Mouse (Mus musculus): Measurements from ENCODE around the gene Gde1. TPM values are rescaled to one million over a fixed set of nuclear protein-coding genes. Genes with fewer than 3 reads are reported as not detected.

The Gde1 gene
- polyA plus RNA-seq (2016; fragmentation: Nextera tagmentation; extraction: Ambion mirVana), result 62.8 and 64.9 TPM in 2 replicates

DNA sequence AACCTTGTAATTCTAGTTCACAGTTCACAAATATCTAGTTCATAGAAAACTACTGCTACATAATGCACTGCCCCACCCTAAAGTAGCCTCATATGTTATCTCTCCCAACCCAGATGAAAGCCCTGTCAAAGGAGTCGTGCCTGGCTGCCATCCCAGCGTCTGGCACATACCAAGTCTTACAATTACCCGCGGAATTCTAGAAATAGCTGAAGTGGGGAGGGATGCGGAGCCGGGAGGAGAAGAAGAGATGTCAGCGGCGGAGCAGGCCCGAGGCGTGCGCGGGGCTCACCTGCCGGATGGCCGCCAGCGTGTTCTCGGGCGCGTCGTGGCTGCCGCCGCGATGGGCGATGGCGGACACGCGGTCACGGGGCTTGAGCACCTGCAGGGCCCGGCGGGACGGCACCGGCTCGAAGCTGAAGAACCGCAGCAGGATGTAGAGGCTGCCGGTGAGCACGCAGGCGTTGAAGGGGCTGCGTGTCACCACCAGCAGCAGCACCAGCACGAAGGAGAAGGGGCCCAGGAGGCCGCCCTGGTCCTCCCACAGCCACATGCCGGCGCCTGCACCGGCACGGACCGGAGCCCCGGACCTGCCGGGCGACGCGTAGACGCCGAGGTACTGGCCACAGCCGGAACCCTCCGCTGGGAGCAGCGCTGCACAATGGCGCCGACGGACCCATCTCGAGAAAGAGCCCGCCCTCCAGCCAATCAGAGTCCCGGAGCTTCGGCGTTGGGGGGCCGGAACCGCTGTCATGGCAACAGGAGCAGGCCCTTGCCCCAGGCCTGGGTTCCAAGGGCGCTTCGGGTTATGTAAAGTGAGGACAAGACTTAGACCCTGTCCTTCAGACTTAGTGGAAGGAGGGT lies at the start of gene Gde1:
Gde1 (minus strand) TSS at position 678 of the 861 bp plus-strand sequence.
- Histone ChIP-seq H3K27me3 (ENCODE audit: low read depth, poor library complexity, severe bottlenecking) (no peaks in the 10 kb centered on the region), H3K27ac (peak within 1 kb of the TSS; percentile 92), H3K4me3 (peak within 1 kb of the TSS; percentile 84), H3K36me3 (no peaks in the 10 kb centered on the region; the same call in 1 of the 2 replicates), H3K4me1 (peaks cover 25% of the 10 kb centered on the region), H3K9me3 (replicated peaks) (no peaks in the 10 kb centered on the region)
- DNase-seq (ENCODE audit: low spot score), result peak; percentile 95
- WGBS, result under 1% methylated on average over 66 of the region's 66 CpGs

DNA sequence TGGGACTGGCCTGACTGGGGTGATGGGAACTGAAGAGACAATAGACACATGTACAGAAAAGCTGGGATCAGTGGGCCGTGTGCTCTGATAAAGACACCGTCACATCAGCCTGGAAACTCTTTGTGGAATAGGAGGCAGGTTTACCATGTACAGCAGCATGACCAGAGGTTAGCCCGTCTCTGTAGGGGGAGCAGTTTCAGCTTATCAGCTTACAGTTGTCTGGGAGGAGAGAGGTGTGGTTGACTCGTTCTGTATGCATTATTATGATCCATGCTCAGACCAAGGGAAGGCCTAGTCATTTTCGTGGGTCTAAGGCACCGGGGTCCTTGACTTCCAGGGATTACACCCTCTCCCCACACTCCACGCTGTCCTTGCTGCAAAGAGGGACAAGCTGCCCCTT lies 46.0 kb upstream of the Gde1 start:
- Histone ChIP-seq H3K9me3 (replicated peaks) (no peaks in the 10 kb centered on the region), H3K4me1 (no peaks in the 10 kb centered on the region), H3K36me3 (peaks cover 94% of the 10 kb centered on the region), H3K4me3 (no peak overlapping the region), H3K27me3 (ENCODE audit: low read depth, poor library complexity, severe bottlenecking) (no peaks in the 10 kb centered on the region), H3K27ac (no peak overlapping the region)
- no peak for DNase-seq (ENCODE audit: low spot score)
- WGBS, result 92% methylated on average over 7 of the region's 7 CpGs

DNA sequence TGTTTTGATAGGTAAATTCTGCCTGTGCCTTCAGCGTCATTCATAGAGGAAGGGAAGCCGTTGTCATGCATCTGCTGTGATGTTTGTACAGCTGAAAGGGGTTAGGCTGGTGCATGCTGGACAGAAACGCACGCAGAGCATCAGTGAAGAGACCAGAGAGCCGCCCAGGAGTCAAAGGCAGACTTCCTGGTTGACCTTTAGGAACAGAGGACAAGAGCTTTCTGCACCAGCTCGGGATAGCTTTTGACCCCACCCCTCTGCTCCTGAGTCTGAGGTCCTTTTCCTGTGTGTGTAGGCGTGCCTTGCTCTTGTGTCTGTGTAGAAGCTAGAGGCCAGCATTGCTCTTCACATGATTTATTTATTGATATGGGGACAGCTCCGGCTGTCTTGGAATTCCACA lies 44.1 kb upstream of the Gde1 start:
- H3K4me3 ChIP-seq, result no peak overlapping the region
- no peak overlapping the region for H3K27ac ChIP-seq
- DNase-seq (ENCODE audit: low spot score), result no peak
- H3K4me1 ChIP-seq, result no peaks in the 10 kb centered on the region
- no peaks in the 10 kb centered on the region for H3K27me3 ChIP-seq (ENCODE audit: low read depth, poor library complexity, severe bottlenecking)
- H3K36me3 ChIP-seq, result peaks cover 92% of the 10 kb centered on the region
- WGBS, result 86% methylated on average over 8 of the region's 8 CpGs
- no peaks in the 10 kb centered on the region for H3K9me3 ChIP-seq (replicated peaks)

DNA sequence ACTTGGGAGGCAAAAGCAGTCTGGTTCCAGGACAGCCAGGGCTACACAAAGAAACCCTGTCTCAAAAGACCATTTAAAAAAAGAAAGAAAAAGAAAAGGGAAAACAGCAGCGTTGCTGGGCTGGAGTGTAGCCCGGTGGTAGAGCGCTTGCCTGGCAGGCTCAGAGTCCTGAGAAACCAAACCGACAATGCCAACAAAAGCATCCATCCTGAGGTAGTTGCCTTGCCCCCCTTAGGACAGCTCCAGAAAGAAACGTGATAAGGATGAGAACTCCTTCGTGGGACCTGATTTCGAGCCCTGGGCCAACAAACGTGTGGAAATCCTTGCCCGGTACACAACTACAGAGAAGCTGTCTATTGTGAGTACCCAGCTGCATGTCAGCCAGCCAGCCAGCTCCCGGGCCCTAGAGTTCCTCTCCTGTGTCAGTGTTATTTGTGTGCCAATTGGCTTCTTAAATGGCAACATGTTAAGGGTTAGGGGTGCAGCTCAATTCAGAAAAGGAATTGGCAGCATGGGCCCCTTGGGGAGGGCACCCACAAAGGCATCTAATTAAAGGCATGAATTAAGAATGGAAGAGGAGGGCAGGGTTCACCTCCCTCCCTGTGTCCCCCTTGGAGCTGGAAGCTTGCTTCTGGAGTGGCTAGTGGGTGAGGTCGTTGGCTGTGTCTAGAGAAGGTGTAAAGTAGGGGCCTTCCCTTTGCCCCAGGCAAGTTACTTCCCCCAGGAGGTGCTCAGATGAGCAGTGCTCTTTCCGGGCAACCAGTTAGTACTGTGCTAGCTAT lies 42.5 kb upstream of the Gde1 start:
- Histone ChIP-seq H3K4me1 (no peaks in the 10 kb centered on the region), H3K9me3 (replicated peaks) (no peaks in the 10 kb centered on the region), H3K27ac (no peak overlapping the region), H3K4me3 (no peak overlapping the region), H3K27me3 (ENCODE audit: low read depth, poor library complexity, severe bottlenecking) (no peaks in the 10 kb centered on the region), H3K36me3 (peaks cover 86% of the 10 kb centered on the region)
- DNase-seq (ENCODE audit: low spot score), result no peak
- WGBS, result 92% methylated on average over 12 of the region's 12 CpGs

DNA sequence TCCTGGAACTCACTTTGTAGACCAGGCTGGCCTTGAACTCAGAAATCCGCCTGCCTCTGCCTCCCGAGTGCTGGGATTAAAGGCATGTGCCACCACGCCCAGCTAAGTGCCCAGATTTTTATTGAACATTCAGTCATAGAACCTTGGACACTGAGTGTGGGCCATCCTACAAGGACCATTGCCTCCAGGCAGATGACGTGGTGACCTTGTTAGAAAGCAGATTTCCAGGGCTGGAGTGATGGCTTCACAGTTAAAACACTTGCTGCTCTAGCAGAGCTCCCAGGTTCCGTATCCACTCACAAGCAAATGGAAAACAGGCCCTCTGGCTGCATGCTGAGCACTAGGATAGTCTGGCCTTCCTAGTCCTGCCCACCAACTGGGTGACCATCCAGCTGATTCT lies 39.2 kb upstream of the Gde1 start:
- peaks cover 11% of the 10 kb centered on the region for H3K4me1 ChIP-seq
- no peak overlapping the region for H3K27ac ChIP-seq
- H3K27me3 ChIP-seq (ENCODE audit: low read depth, poor library complexity, severe bottlenecking), result no peaks in the 10 kb centered on the region
- whole genome bisulfite sequencing, result 92% methylated on average over 5 of the region's 5 CpGs
- no peaks in the 10 kb centered on the region for H3K9me3 ChIP-seq (replicated peaks)
- H3K4me3 ChIP-seq, result no peak overlapping the region
- no peak for DNase-seq (ENCODE audit: low spot score)
- peaks cover 55% of the 10 kb centered on the region for H3K36me3 ChIP-seq

DNA sequence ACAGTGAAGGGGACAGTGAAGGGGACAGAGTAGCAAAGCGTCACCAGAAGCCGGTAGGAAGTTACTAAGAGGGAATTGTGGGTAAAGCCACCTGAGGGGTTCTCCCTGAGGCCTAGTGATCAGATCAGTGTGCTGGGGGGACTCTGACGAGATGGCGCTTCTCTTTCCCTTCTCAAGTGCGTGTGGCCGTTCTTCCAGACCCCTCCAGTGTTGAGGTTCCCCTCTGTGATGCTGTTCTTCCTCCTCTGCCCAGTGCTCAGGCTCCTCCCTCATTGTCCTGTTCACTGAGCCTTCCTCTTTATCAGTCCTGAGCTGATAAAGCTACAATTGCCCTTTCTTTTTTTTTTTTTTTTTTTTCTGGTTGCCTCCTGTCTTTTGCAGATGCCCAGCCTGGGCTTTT lies 36.7 kb upstream of the Gde1 start:
- no peak overlapping the region for H3K27ac ChIP-seq
- H3K9me3 ChIP-seq (replicated peaks), result no peaks in the 10 kb centered on the region
- 91% methylated on average over 6 of the region's 6 CpGs for WGBS
- peaks cover 33% of the 10 kb centered on the region for H3K36me3 ChIP-seq
- H3K4me3 ChIP-seq, result no peak overlapping the region
- H3K4me1 ChIP-seq, result peaks cover 11% of the 10 kb centered on the region
- no peak for DNase-seq (ENCODE audit: low spot score)
- no peaks in the 10 kb centered on the region for H3K27me3 ChIP-seq (ENCODE audit: low read depth, poor library complexity, severe bottlenecking)

DNA sequence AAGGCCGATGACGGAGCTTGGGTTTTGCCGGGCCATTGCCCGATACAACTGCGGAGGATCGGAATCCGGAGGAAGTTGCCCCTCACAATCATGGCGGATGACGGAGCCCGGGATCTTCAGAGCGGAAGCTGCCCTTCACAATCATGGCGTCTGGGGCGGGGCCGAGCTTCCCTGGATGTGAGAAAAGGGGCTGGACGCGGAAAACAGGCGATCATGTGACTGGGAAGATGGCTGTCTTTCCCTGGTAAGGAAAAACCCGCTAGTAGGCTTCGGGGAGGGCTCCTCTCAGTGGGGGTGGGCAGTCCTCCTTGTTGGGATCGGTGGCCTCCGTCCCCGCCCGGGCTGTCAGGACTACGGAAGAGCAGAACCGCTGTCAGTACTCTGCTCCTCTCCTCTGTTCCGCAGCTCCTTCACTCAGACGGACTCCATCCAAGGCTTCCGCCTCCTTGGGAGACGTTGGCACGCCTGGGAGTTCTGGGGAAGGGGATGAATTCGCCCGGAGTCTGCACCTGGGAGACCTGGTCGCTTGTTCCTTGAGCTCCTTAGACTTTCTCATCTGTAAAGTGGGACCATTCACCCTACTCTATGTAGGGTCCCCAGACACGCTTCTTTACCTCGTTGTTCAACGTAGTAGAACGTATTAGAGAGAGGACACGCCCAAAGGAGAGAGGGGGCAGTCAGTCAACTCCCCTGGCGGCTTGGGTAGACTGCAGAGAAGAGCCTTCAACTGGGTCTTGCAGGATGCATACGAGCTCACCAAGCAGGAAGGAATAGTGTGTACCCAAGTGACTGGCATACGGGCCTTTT lies 35.2 kb upstream of the Gde1 start:
- Histone ChIP-seq H3K4me1 (peaks cover 11% of the 10 kb centered on the region), H3K27ac (peak overlapping the region; percentile 86), H3K4me3 (peak overlapping the region; percentile 82), H3K27me3 (ENCODE audit: low read depth, poor library complexity, severe bottlenecking) (no peaks in the 10 kb centered on the region), H3K36me3 (peaks cover 28% of the 10 kb centered on the region), H3K9me3 (replicated peaks) (no peaks in the 10 kb centered on the region)
- 3% methylated on average over 41 of the region's 41 CpGs for WGBS
- DNase-seq (ENCODE audit: low spot score), result peak; percentile 97

DNA sequence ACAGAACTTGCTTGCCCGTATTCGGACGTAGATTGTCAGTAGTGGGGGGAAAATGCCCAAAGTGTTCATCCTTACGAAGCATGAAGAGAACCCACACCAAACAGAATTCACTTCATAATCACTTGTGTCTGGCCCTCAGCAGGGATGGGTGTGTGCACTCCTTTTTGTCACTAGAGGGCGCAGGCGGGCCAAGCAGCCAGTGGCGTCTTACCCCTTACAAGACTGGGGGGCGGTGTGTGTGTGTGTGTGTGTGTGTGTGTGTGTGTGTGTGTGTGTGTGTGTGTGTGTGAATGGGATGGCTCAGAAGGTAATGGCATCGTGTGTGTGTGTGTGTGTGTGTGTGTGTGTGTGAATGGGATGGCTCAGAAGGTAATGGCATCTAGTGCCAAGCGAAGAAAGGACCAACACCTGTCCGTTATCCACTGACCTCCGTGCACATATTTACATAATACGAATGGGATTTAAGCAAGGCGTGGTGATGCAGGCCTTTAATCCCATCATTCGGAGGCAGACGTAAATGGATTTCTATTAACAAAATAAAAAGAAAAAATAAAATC lies 34.5 kb upstream of the Gde1 start, which contains the start of gene Vps35l:
Vps35l (plus strand) TSS at position 252 of the 557 bp plus-strand sequence.
- peak within 1 kb of the TSS; percentile 86 for H3K27ac ChIP-seq
- peak; percentile 81 for DNase-seq (ENCODE audit: low spot score)
- no peaks in the 10 kb centered on the region for H3K27me3 ChIP-seq (ENCODE audit: low read depth, poor library complexity, severe bottlenecking)
- 2% methylated on average over 16 of the region's 16 CpGs for WGBS
- H3K4me1 ChIP-seq, result peaks cover 11% of the 10 kb centered on the region
- peak within 1 kb of the TSS; percentile 82 for H3K4me3 ChIP-seq
- H3K36me3 ChIP-seq, result peaks cover 28% of the 10 kb centered on the region
- H3K9me3 ChIP-seq (replicated peaks), result no peaks in the 10 kb centered on the region

DNA sequence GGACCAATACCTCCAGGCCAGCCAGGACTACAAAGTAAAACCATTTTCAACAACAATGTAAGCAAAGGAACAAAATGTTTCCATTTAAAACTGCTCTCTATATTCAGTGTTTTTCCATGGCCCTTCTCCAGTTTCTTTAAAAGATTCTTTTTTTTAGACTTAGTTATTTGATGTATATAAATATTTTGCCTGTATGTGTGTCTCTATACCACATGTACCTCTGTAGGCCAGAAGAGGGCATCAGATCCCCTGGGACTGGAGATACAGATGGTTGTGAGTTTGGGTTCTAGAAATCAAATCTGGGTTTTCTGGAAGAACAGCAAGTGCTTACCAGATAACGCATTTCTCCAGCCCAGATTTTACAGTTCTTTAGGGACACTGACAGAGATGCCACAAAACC lies 33.2 kb upstream of the Gde1 start:
- Histone ChIP-seq H3K27ac (no peak overlapping the region), H3K4me1 (peaks cover 11% of the 10 kb centered on the region), H3K36me3 (peaks cover 34% of the 10 kb centered on the region), H3K27me3 (ENCODE audit: low read depth, poor library complexity, severe bottlenecking) (no peaks in the 10 kb centered on the region), H3K9me3 (replicated peaks) (no peaks in the 10 kb centered on the region), H3K4me3 (no peak overlapping the region)
- WGBS, result 71% methylated on average over 1 of the region's 1 CpGs
- DNase-seq (ENCODE audit: low spot score), result no peak

DNA sequence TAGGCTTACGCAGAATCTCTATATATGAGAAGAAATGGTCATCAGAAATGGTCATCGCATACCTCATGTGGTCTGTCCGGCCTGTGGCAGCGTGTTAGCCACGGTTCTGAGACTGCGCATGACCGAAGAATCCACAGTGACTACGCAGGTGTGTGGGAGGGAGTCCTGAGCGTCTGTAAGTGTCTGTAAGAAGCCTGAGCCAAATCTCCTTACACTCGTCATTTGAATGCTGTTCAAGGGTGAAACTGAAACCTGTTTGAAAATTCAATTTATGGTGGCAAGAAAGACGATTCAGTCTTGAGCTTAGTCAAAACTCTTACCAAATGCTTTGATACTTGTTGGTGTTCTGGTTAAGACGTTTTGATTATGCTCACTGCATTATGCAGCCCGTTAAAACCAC lies 27.6 kb upstream of the Gde1 start:
- no peak for DNase-seq (ENCODE audit: low spot score)
- Histone ChIP-seq H3K36me3 (peaks cover 80% of the 10 kb centered on the region), H3K27me3 (ENCODE audit: low read depth, poor library complexity, severe bottlenecking) (no peaks in the 10 kb centered on the region)

DNA sequence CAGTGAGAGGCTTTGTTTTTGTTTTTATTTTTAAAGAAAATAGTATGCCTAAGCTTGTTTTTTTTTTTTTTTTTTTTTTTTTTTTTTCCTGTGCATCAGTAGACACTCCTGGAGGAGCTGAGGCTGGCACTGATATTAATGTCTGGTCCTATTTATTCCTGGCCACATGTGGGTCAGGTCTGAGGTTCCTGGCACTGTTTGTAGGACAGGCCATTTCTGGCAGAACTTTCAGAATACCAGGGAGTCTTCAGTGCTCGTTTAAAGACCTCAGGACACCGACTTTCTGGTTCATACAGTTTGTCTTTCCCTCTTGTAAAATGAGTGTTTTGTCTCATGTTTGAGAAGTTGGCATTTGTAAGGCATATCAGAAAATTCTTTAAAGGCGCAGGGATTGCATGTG lies 26.2 kb upstream of the Gde1 start:
- H3K4me3 ChIP-seq, result no peak overlapping the region
- 95% methylated on average over 3 of the region's 3 CpGs for WGBS
- no peak overlapping the region for H3K27ac ChIP-seq
- peaks cover 88% of the 10 kb centered on the region for H3K36me3 ChIP-seq
- H3K4me1 ChIP-seq, result no peaks in the 10 kb centered on the region
- no peaks in the 10 kb centered on the region for H3K9me3 ChIP-seq (replicated peaks)
- H3K27me3 ChIP-seq (ENCODE audit: low read depth, poor library complexity, severe bottlenecking), result no peaks in the 10 kb centered on the region
- no peak for DNase-seq (ENCODE audit: low spot score)

More for the DNA sequence above, 27.6 kb upstream of the Gde1 start:
- no peak overlapping the region for H3K27ac ChIP-seq
- H3K9me3 ChIP-seq (replicated peaks), result no peaks in the 10 kb centered on the region
- no peaks in the 10 kb centered on the region for H3K4me1 ChIP-seq
- H3K4me3 ChIP-seq, result no peak overlapping the region
- WGBS, result 92% methylated on average over 13 of the region's 13 CpGs

DNA sequence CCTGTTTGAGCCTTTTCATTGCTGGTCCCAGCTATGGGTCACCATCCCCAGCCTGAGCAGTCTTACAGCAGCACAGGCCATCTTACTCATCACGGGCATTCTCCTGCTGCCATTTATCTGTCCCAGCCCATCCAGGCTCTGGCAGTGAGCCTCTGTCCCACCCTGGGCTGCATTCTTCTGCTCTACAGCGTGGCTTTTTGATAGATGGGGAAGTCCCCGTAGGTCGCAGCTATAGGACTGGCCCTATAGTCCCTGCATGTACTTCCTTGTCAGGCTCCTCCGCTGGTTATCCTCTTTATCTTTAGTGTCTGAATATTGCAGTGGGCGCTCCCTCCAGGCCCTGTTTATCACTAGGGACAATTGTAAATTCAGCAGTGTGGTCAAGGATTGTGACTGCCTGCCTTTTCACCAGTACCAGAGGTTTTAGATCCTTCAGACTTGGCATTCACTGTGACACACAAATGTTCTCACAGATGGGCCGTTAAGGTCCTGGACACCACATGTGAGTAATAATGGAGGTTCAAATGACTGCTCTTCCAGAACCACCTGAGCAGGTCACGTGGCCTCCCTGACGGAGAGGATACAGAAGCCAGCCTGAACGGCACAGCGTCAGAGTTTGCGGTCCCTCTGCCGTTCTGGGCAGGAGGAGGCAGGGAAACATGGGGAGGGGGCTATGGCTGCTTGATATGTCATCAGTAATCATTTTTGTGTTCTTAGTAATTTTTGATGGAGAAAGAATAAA lies 23.4 kb upstream of the Gde1 start:
- Histone ChIP-seq H3K27me3 (ENCODE audit: low read depth, poor library complexity, severe bottlenecking) (no peaks in the 10 kb centered on the region), H3K4me1 (no peaks in the 10 kb centered on the region), H3K27ac (no peak overlapping the region), H3K4me3 (no peak overlapping the region), H3K9me3 (replicated peaks) (no peaks in the 10 kb centered on the region), H3K36me3 (peaks cover 93% of the 10 kb centered on the region)
- 93% methylated on average over 13 of the region's 13 CpGs for WGBS
- DNase-seq (ENCODE audit: low spot score), result no peak

All from limb, embryonic 10.5 days (tissue).